Mouse (Mus musculus) spleen, adult 2 months (tissue): ENCODE measurements around the gene Casc4.

ENCODE experiments used
- CTCF ChIP-seq: fragments of 200-500 bp; IDR thresholded peaks from 2 replicates; pipeline ENCODE4 v1.5.1; 2011; ENCODE audit warnings: mild to moderate bottlenecking, inconsistent platforms; ENCODE audit not compliant: insufficient read depth, insufficient read length, insufficient replicate concordance; ENCODE audit errors: extremely low read depth
- POLR2A ChIP-seq: fragments of 200-500 bp; IDR thresholded peaks from 2 replicates; pipeline ENCODE4 v1.6.1; 2011; ENCODE audit warnings: low read depth, low read length, inconsistent platforms

GRCm38 (mm10) chr2:121956224-121957018, 89.7 kb downstream of the Casc4 start:
- TF ChIP-seq CTCF (no peak), POLR2A (peak; percentile 62; the same call in 1 of the 2 replicates)
